Mouse (Mus musculus) left cerebral cortex, postnatal 25 days (tissue): ENCODE measurements around the gene Vangl2. TPM values are rescaled to one million over a fixed set of nuclear protein-coding genes. Genes with fewer than 3 reads are reported as not detected.

ENCODE experiments used
- DNase-seq, 2 experiments: peaks; one replicate each; pipeline ENCODE4 v3.0.0; 2022; ENCODE audit warnings: low spot score in 2 of 2, mixed read lengths in 1 of 2
- intact Hi-C: fragments of 180-260 bp; cut with DNase I; formaldehyde crosslinking; loops from one replicate; pipeline ENCODE4 v1.15.1; 2025
- total RNA-seq, 2 experiments: library from RNA; stranded (reverse); gene quantifications; 2 replicates each; pipeline ENCODE4 v1.2.3; 2021

Vangl2 gene
- total RNA-seq, 2 experiments from 2014 or later, result 13.3 to 13.5 TPM

DNA sequence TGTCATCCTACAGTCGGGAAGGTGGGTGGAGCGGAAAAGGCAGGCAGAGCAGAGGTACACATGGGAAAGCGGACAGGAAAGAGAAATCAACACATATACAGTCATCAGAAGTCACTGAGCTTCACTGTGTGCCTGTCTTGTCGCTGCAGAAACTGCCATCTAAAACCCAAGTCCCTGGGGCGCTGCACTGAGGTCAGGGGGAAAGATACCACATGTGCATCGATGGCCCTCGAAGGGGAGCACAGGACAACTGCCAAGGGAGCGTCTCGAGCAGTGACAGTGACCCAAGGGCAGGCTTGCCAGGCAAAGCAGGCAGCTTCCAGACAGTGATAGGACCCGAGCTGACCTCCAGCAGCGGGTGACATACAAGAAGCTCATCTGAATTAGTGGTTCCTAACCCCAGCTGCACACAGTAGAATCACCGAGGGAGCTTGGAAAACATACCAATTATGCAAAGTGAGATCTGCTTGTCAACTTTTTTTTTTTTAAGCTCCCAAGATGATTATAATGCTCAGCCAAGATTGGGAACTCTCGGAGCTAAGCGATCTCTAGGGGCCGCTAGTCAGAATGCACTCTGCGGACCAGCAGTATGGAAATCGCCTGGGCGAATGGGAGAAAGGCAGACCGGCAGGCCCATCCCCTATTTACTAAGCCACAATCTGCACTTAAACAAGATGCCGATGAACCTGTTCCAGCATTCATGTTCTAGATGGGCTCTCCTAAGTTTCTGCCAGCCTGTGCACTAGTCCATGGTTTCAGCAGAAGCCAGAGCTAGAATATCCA, 18.0 kb downstream of the Vangl2 start:
- intact Hi-C loops, result no loop called here
- no peak for DNase-seq

DNA sequence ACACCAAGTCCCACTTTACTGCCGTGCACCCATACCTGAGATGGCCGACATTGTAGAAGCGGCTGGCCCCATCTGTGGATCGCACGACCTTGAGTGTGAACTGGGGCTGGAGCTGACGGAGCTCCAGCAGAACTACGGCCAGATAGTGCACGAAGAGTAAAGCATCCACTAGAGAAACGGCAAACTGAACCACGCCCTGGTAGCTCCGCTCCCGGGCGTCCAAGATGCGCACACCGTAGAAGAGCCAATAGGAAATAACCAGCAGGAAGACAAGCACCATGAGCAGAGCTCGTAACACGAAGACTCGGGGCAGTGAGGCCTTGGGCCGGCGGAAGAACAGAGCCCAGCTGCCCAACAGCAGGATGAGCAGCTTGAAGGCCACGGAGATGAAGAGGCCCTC, 18.8 kb downstream of the Vangl2 start:
- DNase-seq, result no peak
- intact Hi-C loops, result loop anchor here (10.0 kb wide), 1 partner anchor 335 kb away; no protein-coding TSS in a partner anchor

DNA sequence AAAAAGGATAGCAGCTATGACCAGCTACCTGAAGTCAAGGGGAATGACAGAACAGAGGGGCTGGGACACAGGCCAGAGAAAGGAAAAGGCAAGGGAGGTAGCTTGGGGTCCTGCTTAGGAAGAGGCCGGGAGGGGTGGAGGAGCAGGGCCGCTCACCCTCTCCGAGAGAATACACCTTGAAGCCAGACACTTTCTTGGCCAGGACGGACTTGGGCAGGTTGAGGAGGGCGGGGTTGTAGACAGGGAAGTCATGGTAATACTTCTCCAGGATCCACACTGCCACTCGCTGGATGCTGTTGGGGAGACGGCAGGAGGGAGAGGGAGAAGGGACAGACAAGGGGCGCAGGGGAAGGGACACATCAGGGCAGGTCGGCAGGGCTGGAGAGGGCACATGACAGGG, 19.9 kb downstream of the Vangl2 start:
- intact Hi-C loops, result loop anchor here (10.0 kb wide), 1 partner anchor 334 kb away; no protein-coding TSS in a partner anchor

DNA sequence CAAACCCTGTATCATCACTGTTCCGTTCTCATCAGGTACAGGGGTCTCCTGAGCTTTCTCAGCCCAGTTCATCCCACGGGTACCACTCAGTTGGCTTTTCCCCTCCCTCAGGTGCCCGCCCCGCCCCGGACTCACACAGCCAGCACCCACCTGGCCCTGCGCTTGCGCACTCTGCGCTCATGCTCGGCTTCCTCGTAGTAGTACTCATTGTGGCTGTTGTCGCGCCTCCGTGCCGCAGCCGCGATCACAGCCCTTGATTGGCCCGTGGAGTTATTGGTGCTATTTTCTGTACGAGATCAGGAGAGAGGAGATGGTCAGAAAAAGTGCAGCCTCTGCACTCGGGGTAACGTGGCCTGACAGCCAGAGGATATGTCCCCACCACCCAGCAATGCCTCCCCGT, 20.5 kb downstream of the Vangl2 start:
- no peak for DNase-seq
- intact Hi-C loops, result loop anchor here (10.0 kb wide), 1 partner anchor 333 kb away; no protein-coding TSS in a partner anchor

More for the DNA sequence above, 19.9 kb downstream of the Vangl2 start:
- no peak for DNase-seq

DNA sequence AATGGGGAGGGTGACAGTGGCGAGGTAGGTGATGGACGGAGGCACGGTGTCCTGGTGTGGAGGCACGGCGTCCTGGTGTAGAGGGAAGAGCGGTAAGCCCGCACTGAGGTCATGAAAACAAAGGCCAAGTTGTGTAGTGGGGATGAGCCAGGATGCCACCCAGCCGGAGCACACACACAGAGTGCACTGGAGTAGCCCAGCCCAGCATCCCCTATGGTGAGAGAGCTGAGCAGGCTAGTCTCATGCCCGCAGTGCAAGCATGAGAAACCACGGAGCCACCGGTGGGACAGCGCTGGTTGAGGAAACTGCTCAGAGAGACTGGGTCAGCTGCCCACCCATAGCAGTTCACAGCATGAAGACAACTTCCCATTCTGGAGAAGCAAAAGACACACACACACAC, 26.6 kb downstream of the Vangl2 start:
- no peak for DNase-seq
- intact Hi-C loops, result loop anchor here (2.0 to 10.0 kb wide), 2 partner anchors 185 to 327 kb away; no protein-coding TSS in a partner anchor

DNA sequence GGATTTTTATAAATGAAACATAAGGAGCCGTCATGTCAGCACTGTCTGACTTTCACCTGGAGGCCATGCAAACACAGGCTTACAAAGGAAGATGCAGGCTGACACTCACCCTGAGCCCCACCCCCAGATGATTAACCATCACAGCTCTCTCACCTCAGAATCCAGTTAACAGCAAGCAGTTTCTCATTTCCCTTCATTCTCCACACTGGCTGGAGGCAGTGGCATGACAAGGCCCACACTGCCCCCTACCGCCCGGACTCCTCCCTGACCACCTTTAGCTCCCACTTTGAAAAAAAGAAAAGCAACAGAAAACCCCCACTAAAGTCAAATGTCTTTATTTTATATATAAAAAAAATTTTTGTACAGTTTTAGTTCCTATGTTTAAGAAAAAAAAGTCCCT, 27.6 kb downstream of the Vangl2 start:
- intact Hi-C loops, result loop anchor here (2.0 to 10.0 kb wide), 2 partner anchors 184 to 326 kb away; no protein-coding TSS in a partner anchor
- DNase-seq, result peak; percentile 59 to 78

DNA sequence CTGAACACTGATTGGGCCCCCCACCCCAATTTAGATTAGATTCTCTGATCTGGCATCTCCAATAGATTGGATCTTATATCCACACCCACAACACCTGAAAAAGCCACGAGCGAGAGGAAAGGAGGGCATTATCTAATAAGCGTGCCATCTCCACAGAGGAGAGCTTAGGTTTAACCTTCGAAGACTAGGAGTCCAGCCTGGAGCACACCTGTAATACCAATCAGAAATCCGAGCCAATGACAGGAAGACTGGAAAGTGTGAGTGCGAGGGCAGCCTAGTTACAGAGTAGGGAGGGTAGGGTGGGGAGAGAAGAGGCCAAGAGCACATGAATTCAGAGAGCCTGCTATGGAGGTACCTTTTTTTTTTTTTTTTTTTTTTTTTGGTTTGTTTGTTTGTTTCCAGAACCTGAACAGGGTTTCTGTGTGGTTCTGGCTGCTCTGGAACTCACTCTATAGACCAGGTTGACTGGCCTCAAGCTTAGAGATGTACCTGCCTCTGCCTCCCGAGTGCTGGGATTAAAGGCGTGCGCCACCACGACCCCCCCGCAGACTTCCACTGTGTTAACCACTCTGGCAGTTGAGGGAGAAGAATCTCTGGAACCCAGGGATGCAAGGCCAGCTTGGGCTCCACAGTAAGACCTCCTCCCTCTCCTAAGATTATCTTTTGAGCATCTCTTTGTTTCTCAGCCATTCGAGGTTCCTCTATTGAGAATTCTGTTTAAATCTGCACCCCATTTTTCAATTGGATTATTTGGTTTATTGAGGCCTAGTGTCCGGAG, 29.2 kb downstream of the Vangl2 start:
- no peak for DNase-seq
- intact Hi-C loops, result no loop called here

DNA sequence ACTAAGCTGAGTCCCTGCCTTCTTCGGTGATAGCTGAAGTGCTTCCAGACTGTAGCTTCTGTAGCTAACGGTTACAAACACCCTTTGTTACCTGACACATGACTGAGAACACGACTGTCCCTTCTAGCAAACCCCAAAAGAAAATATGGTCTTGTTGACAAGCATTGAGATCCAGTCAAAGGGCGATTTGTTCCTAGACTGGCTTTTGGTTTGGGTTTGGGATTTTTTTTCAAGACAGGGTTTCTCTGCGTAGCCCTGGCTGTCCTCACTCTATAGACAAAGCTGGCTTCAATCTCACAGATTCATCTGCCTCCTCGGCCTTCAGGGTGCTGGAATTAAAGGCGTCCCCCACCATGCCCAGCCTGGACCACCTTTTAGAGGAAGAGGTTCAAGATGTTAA, 31.5 kb downstream of the Vangl2 start:
- intact Hi-C loops, result no loop called here
- no peak for DNase-seq

DNA sequence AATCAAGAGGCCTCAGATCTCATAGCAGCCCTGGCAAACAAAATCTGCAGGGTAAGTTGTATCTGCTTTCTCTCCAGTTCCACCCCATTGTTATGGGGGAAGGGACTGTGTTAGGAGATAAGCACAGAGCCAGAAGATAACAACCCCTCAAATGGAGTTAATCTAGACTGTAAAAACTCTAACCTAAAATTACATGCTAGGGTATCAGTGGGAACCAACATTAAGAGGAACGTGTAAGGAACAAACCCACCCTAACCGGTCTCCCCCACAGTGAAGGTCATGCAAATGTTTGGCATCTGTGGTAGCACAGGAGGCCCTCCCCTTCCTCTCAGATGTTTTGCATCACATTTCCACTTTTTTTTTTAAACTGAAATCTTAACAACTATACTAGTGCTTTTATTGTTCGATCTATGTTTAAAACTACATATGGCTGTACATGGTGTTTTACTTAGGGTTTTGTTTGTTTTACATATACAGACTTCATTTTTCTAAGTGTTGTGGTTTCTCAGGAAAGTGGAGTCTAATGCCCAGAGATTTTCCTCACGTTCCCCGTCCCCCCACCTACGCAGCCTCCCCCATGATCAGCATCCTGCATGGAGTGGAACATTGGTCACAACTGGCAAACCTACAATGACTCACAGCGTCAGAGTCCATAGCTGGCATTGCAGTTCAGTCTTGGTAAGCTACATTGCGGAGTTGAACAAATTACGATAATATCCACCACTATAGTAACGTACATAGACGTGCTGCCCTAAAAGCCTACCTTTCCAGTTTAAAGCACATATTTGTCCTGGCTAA, 33.1 kb downstream of the Vangl2 start:
- intact Hi-C loops, result no loop called here
- DNase-seq, result no peak

DNA sequence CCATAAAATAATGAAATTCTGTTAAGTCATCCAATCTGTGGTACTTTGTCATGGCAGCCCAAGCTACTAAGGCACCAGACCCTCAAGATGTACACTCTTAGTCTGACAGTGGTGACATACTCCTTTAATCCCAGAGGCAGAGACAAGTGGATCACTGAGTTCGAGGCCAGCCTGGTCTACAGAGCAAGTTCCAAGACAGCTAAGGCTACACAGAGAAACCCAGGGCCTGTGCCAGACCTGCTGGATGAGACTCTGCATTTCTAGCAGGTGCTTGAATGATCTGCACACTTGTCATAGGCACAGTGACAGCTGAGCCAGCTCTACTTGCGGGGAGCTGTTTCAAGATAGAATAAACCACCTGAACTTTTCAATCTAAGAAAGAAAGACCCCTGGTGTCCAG, 33.7 kb downstream of the Vangl2 start:
- intact Hi-C loops, result no loop called here
- no peak for DNase-seq

DNA sequence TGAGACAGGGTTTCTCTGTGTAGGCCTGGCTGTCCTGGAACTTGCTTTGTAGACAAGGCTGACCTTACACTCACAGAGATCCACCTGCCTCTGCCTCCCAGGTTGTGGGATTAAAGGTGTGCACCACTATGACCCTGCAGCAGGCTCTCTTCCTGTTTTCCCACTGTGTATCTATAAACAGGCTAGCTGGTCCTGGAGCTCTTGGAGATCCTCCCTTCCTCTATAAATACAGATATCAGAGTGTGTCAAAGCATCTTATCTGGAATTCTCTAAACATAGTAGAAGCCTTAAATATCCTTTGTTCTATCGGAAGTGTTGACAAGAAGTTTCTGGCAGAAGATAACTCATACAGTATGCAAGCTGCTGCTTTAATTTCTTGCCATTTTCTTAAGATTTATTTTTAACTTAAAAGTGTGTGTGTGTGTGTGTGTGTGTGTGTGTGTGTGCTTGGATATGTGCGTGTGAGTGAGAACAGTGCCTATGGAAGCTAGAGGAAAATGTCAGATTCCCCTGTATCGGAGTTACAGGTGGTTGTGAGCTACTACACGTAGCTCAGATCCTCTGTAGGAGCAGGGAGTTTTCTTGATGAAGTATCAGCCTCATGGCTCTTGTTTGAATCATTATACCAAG, 35.2 kb downstream of the Vangl2 start:
- DNase-seq, result peak in 1 of 2 experiments; percentile 42
- intact Hi-C loops, result no loop called here

DNA sequence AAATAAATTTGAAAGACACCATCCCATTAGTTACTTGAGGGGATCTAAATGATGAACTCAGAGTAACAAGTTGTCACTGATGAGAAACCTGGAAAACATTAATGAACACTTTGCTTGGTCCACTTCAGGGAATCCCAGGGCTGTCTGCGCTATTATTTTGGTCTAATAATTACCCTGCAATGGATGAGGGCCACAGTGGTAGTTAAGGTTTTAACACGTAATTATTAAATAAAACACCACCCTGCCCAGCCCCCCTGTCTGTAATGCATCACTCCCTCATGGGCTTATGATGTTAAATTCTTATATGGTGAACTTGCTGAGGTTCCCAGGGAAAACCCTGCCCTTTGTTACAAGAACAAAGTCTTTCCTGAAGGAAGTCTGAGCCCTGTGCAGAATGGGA, 36.4 kb downstream of the Vangl2 start:
- no peak for DNase-seq
- intact Hi-C loops, result no loop called here

DNA sequence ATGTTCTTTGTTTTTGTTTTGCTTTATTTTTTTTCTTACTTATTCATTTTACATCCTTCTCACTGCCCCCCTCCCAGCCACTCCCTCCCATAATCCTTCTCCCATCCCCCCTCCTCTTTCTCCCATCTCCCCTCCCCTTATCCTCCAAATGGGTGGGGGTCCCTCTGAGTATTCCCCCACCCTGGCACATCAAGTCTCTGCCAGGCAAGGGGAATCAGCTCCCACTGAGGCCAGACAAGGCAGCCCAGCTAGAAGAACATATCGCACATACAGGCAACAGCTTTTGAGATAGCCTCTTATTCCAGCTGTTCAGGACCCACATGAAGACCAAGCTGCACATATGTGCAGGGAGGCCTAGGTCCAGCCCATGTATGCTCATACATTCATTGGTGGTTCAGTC, 44.1 kb downstream of the Vangl2 start:
- intact Hi-C loops, result no loop called here
- no peak for DNase-seq

DNA sequence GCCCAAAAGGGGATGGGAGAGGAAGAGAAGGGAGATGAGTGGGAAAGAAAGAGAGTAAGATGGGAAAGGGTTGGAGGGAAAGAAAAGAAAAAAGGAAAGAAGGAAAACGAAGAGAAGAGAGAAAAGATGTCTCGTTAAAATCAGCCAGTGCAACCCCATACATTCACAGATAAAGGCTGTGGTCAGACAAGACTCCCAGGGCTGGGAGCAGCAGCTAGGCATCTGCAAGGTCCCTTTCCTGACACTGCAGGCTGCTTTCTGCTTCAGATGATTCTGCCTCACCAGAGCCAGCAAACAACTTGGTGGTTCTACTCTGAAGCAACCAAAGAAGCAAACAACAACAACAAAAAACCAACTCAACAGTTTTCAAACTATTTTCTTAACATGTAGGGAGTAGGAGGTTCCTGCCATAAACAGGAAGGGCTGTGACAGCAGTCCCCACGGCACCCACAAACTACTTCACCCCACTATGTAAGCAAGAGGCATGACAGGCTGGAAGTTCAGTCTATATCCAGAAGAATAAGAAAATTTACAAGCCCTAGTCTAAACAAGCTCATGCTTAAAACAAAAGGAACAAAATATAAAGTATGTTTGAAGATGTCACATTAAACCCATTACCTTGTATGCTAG, 44.8 kb downstream of the Vangl2 start:
- intact Hi-C loops, result no loop called here

DNA sequence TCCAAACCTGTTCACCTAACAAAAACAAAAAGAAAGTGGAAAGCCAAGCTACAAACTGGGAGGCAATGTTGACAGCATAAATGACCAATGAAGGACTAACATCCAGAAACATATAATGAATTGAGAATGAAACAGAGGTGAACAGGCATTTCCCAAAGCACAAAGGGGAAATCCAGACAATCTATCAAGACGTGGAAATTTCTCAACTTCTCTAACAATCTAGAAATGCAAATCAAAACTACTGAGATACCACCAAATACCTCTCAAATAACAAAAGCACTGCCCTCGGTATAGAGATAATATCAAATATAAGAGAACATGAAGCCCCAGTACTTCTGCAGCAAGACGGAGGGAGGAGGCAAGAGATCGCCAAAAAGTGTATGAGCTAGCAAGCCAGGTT, 45.5 kb downstream of the Vangl2 start:
- no peak for DNase-seq
- intact Hi-C loops, result no loop called here

More for the DNA sequence above, 44.8 kb downstream of the Vangl2 start:
- no peak for DNase-seq

DNA sequence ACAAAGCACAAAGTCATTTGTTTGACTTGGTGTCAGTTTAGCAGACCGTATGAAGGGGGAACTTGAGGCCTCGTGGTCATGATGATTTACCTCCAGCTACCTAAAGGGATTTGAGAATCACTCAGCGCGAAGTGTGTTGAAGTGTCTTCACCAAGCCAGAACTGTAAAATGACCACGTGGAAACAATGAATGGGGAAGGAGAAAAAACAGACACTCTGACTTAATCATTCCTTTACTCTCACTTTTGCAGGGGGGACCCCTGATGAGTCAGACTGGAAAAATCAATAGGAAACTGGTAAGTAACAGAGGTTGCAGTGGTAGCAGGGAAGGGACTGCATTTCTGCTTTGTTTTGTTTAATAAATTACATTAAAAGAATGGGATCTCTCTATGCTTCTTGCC, 46.1 kb downstream of the Vangl2 start:
- intact Hi-C loops, result no loop called here
- DNase-seq, result no peak

DNA sequence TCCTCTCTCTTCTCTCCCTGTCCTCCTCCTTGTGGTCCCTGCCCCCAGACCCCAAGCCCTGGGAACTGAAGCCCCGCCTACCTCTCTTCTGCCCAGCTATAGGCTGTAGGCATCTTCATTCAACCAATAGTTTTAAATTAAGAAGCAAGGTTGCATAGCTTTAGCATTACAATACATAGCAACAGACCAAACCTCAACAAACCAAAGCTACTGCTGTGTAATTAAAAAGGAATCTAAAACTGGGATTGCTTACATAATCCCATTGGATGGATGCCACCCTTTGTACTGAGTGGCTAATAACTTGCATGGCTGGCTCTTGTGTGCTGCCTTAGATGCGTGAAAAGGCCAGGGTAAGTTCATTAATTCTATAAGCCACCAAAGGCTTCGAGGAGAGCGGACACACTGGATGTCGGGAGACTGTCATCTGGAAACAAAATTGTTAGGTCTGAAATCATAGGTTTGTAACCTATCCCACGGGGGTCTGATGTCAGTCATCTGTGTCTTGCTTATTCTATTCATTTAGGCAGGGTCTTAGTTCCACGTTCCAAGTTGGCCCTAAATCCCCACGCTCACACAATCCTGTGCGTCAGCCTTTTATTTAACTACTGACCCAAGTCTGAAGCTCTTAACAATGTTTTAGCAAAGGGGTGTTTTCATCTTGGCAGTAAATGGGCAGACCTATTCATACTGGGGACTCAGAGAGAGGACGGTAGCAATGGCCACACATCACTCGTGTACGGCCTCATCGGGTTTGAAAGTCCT, 48.1 kb downstream of the Vangl2 start:
- intact Hi-C loops, result no loop called here
- no peak for DNase-seq

DNA sequence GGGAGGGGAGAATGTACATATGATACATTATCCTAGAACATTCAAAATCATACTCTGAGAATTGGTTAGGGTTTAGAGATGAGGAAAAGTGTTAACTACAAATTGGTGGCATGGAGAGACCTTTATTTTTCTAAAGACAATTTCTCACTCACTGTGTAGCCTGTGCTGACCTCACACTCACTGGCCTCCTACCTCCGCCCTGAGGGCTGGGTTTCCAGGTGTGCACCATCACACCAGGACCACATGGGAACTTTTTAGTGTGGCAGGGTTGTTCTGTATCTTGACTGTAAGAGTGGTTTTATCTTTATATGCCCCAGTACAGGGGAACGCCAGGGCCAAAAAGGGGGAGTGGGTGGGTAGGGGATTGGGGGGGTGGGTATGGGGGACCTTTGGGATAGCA, 50.4 kb downstream of the Vangl2 start:
- DNase-seq, result no peak
- intact Hi-C loops, result no loop called here
